Mouse (Mus musculus) small intestine, adult 2 months (tissue): ENCODE data around the gene Thrb.

ENCODE experiments used
- CTCF ChIP-seq: fragments of 200-500 bp; IDR thresholded peaks from 2 replicates; pipeline ENCODE4 v1.5.1; 2012; ENCODE audit warnings: low read depth, mild to moderate bottlenecking, control low read depth, inconsistent platforms, low read length, moderate library complexity, mixed read lengths; ENCODE audit not compliant: insufficient replicate concordance, insufficient read length; ENCODE audit errors: extremely low read depth
- POLR2A ChIP-seq: fragments of 200-500 bp; IDR thresholded peaks from 2 replicates; pipeline ENCODE4 v1.6.1; 2012; ENCODE audit warnings: low read depth, mild to moderate bottlenecking, control low read depth, inconsistent platforms, low read length, moderate library complexity

DNA sequence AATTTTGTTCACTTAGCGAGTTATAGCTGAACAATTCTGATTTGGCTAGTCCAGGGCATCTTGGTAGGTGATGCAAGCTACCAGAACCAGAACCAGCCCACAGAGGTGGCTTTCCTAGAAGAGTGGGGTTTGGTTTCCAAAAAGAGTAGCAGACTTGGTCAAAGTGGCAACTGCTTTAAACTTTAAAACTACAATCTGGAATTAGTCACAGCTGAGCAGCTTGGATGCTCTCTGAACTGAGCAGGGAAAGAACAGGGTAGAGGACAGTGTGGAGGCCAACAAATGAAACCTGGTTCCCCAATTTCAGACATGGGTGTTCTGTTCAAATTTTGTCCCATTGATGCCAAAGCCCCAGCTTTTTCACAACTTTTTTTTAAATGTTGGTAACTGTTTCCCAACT lies 93.4 kb downstream of the Thrb start:
- TF ChIP-seq CTCF (no peak), POLR2A (no peak)
